Mouse (Mus musculus) lung, postnatal 0 days (tissue): ENCODE results near the gene Kdm6b.

Experiments
- CTCF ChIP-seq: IDR thresholded peaks from 2 replicates; pipeline ENCODE4 v1.5.1; 2016; ENCODE audit warnings: antibody characterized with exemption, mild to moderate bottlenecking
- EP300 ChIP-seq: IDR thresholded peaks from 2 replicates; pipeline ENCODE4 v1.6.1; 2016; ENCODE audit warnings: antibody characterized with exemption, mild to moderate bottlenecking, control low read depth

DNA sequence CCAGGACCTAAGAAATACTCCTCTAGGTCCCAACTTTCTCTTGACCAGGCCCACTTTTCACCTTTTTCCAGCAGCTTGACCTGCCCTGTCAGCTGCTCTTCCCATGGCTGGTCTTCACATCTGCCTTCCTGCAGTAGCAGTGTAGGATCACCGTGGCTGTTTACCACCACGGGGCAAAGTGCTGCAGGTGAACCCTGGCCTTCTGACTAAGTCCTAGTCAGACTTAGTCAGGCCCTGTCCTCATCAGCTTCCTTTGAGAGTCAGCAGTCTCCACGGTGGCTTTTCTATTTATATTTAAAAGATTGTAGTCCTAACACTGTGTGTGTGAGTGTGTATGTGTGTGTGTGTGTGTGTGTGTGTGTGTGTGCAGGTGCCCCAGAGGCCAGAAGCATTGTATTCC is 35.7 kb downstream of the Kdm6b start:
- TF ChIP-seq CTCF (no peak), EP300 (no peak)
